Mouse (Mus musculus) left cerebral cortex, adult 9 months (tissue): ENCODE measurements around the gene Tmie.
"Not testable (repeated sequence)": the region's sequence is repeated elsewhere in the genome, so short reads cannot be mapped to it uniquely, and the experiment has no call there.

Source experiments
- DNase-seq, 2 experiments: peaks; one replicate each; pipeline ENCODE4 v3.0.0; 2022; ENCODE audit warnings: low spot score in 2 of 2

The Tmie gene

DNA sequence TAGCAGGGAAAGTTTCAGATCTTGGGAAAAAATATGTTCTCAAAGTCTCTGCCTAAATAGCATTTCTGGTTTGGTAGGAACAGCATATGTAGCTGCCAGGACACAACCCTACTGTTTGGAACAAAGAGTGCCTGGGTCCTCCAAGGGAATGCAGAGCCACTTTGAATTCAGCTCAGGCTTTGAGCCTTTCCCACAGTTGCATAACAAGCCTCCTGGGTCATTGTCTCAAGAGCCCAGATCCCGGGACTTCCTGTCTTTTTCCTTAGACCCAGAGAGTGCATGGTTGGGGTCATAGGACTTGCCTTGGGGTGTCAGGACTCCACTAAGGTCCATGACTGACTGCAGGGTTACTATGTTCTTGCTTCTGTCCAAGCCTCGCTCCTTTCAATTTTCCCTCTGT is 43.8 kb downstream of the Tmie start:
- DNase-seq: peak; percentile 5 to 10

DNA sequence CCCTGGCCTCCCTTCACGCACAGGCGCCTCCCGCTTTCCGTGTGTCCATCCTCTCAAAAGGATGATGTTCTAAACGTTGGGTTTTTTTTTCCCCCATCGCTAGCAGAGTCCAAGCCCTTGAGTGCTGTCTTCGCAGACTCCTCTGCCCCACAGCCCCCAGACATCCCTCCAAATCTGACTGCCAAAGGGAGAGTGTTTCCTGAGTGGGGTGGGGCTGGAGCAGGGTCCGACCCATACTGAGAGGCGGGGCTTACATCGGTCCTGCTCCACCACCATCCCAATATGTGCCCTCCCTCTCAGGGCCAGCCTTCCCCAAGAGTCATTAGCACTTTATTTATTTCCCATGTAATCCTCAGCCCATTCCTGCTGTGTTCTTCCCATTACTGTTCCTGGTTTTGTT is 45.0 kb downstream of the Tmie start:
- DNase-seq: no peak

DNA sequence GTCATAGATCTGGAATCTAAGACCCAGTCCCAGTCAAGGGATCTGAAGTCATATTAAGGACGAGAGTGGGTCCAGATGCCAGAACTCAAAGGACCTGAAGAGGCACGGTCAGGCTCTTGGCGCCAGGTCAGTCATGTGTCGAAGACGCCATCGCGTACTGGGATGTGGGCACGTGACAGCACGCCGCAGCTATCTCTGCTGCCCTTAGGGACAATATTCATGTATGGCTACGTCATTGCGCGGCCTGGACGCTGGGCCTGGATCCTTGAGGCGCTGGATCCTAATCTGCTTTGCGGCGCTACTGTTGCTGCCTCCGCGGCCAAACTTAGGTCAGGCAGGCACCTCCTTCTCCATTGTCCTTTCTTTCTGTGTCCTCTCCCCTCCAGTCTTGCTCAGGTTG is 45.5 kb downstream of the Tmie start, which contains the start of gene Prss45:
Prss45 (plus strand) TSS at position 178 of the 400 bp plus-strand sequence.
- DNase-seq: no peak

DNA sequence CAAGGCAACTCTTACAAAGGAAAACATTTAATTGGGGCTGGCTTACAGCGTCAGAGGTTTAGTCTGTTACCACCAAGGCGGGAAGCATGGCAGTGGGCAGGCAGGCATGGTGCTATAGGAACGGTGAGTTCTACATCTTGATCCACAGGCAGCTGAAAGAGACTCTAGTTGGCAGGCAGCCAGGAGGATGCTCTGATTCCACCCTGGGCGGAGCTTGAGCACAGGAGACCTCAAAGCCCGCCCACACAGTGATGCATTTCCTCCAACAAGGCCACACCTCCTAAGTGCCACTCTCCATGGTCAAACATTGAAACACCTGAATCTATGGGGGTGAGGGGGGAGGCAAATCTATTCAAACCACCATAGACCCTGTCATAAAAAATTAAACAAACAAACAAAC is 46.9 kb downstream of the Tmie start:
- no peak for DNase-seq

DNA sequence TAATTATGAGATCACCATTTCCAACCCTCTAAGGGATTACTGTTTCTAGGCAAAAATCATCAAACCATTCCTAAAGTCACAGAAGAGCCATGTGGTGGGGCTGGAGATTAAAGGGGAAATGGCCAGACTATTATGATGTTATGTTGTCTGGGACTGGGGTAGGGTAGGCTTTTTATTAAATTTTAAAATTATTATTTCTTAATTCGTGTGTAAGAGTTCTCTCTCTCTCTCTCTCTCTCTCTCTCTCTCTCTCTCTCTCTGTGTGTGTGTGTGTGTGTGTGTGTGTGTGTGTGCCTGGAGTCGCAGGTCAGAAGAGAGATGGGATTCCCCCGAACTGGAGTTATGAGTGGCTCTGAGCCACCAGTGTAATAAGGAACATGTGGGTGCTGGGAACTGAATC is 53.5 kb downstream of the Tmie start, which contains the start of gene Prss43:
Prss43 (plus strand) TSS at position 301 of the 400 bp plus-strand sequence.
- no peak for DNase-seq

DNA sequence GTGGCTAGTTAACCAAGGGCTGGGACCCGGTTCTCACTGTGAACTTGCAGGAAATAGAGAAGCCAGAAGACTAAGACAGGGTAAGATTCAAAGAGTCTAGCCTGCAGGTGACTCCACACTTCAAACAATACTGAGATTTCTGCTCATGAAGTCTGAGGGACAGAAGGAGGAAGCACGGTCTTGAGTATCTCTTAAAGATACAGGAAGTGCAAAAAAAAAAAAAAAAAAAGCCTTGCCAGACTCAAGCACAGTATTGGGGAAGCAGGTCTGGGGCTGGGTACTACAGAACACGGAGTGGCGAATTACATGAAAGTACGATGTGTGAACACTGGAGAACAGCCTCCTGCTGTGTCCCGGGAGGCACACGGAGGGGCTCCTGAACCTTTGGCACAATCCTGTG is 54.1 kb downstream of the Tmie start:
- DNase-seq: no peak

DNA sequence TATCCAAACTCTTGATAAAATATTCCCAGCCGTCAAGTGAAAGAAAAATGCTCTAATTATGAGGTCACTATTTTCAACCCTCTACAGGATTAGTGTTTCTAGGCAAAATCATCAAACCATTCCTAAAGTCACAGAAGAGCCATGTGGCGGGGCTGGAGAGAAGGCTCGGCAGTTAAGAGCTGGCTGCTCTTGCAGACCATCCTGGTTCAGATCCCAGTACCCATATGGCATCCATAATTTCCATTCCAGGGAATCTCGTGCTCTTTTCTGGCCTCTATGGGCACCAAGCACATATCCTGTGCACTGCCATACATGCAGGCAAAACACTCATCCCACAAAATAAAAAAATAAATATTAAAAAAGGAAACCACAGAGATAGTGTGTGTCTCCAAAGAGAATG is 54.5 kb downstream of the Tmie start:
- no peak for DNase-seq

DNA sequence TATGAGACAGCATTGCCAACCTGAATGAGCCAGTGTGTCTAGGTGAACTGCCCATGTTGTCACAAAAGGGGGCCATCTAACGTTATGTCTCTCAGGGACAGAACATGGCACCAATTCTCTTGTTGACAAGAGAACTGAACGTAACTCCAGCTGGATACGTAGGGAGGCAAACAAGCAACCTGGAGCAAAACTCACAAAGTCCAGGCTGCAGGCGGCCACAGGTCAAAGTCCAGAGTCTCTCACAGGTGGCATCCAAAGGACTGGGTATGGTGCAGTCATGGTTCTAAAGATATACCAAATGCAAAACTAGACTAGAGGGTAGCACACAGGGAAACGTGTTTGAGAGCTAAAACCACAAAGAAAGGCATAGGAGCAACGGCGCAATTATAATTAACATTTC is 58.5 kb downstream of the Tmie start:
- no peak for DNase-seq

DNA sequence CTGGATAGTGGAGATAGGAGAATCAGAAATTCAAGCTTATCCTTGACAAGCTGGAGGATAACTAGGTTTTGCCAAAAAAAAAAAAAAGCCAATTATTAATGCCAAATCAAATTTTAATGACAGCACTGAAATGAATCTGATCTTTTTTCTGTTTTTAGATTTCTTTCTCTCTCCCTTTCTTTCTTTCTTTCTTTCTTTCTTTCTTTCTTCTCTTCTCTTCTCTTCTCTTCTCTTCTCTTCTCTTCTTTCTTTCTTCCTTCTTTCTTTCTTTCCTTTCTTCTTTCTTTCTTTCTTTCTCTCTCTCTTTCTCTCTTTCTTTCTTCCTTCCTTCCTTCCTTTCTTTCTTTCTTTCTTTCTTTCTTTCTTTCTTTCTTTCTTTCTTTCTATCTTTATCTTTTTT is 59.4 kb downstream of the Tmie start:
- not testable (repeated sequence) for DNase-seq
